Mouse (Mus musculus): ENCODE measurements around the gene Rflna. TPM values are rescaled to one million over a fixed set of nuclear protein-coding genes. Genes with fewer than 3 reads are reported as not detected.

Rflna gene
- polyA plus RNA-seq, 1 experiment: 0.32 TPM

GRCm38 (mm10) chr5:125057555-125058266 is 54.7 kb downstream of the Rflna start:
- no peaks in the 10 kb centered on the region for H3K27me3 ChIP-seq (ENCODE audit: control insufficient read depth, insufficient read depth, insufficient read length)
- TF ChIP-seq CEBPB (IDR thresholded peaks at IDR 0.05; ENCODE audit: insufficient read depth, poor library complexity, severe bottlenecking) (no peak), MYOG (IDR thresholded peaks at IDR 0.05; ENCODE audit: control insufficient read depth in 1 of 3, insufficient read depth in 1 of 3, insufficient read length in 2 of 3, low read depth in 2 of 3) (peak in 1 of 3 experiments; percentile 1), TCF3 (IDR thresholded peaks at IDR 0.05; ENCODE audit: insufficient read length, low read depth) (no peak), USF1 (IDR thresholded peaks at IDR 0.05; ENCODE audit: low read depth) (no peak)
- peaks cover 23% of the 10 kb centered on the region for H3K36me3 ChIP-seq (ENCODE audit: control insufficient read depth, insufficient read depth)
- peak overlapping the region; percentile 54 for H3ac ChIP-seq (ENCODE audit: control insufficient read depth, insufficient read length)
- H3K79me2 ChIP-seq (ENCODE audit: control insufficient read depth, insufficient read depth): peaks cover 66% of the 10 kb centered on the region
- H3K4me3 ChIP-seq: peak overlapping the region; percentile 51
- peak overlapping the region; percentile 87 for H3K4me2 ChIP-seq (ENCODE audit: low read depth)

- Histone ChIP-seq H3ac (ENCODE audit: control insufficient read depth, insufficient read length) (peak overlapping the region; percentile 54), H3K79me2 (ENCODE audit: control insufficient read depth, insufficient read depth) (peaks cover 66% of the 10 kb centered on the region), H3K4me2 (ENCODE audit: low read depth) (peak overlapping the region; percentile 87), H3K27me3 (ENCODE audit: control insufficient read depth, insufficient read depth, insufficient read length) (no peaks in the 10 kb centered on the region), H3K4me3 (peak overlapping the region; percentile 51), H3K36me3 (ENCODE audit: control insufficient read depth, insufficient read depth) (peaks cover 24% of the 10 kb centered on the region)
- TF ChIP-seq MYOD1 (IDR thresholded peaks at IDR 0.05; ENCODE audit: control insufficient read depth in 1 of 3, insufficient read length in 2 of 3, low read depth in 2 of 3): peak in 1 of 3 experiments; percentile 53
- TF ChIP-seq TCF3 (IDR thresholded peaks at IDR 0.05; ENCODE audit: insufficient read length, low read depth): no peak
- peak; percentile 54 for TF ChIP-seq POLR2A (IDR thresholded peaks at IDR 0.05; ENCODE audit: insufficient read length, low read depth)
These were observed 55.2 kb downstream of the Rflna start for GRCm38 (mm10) chr5:125058267-125058668.

Other genes with a start within 250 kb of the Rflna start
- gene Ccdc92, start 140.8 kb upstream of the Rflna start, polyA plus RNA-seq (2012; fragmentation: generic; extraction: Trizol): 6.2 TPM
- gene Zfp664, start 140.5 kb upstream of the Rflna start, polyA plus RNA-seq (2012; fragmentation: generic; extraction: Trizol): 19.6 TPM
- 127 TPM for gene Ncor2, start 176.0 kb downstream of the Rflna start, polyA plus RNA-seq (2012; fragmentation: generic; extraction: Trizol)

Measured in myocyte (in vitro differentiated cells).